Mouse (Mus musculus) kidney, adult 8-10 months (tissue): ENCODE data around the gene Dusp16.

Source experiments
- DNase-seq, 2 experiments: peaks; one replicate each; pipeline ENCODE4 v3.0.0; 2022

Dusp16 gene

DNA sequence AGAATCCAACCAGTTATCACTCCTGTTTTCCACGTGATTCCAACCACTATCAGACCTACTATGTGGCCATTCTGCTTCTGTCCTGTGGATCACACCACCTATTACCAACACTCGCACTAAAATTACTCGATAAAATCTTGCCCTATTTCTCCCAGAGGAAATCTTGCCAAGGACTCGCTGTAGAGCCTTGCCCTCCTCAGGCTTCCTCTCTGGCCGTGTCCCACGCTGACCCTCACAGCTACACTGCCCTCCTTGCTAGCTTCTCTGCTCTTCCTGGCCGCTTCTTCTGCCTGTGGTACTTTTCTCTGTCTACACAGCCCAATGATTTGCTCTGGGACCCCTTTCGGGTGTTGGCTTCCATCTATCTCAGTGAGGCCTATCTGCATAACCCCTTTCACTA lies 59.6 kb downstream of the Dusp16 start:
- no peak for DNase-seq

DNA sequence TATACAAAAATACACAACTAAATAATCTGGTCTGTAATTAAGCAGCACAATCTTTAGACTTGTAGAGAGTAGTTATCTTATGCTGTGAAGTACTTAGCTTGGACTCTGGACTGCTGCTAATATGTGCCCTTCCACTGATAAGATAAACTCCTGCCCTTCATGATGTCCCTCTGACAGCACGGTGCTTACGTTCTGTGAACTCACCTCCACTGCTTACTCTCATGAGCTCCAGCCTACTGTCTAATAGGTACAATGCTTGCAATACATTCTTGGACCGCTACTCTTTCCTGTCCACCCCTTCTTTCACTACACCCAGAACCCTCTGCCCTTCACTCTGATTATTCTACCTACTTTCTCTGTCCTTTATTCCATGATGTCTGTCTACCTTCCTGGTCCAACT lies 61.4 kb downstream of the Dusp16 start:
- DNase-seq, result no peak

DNA sequence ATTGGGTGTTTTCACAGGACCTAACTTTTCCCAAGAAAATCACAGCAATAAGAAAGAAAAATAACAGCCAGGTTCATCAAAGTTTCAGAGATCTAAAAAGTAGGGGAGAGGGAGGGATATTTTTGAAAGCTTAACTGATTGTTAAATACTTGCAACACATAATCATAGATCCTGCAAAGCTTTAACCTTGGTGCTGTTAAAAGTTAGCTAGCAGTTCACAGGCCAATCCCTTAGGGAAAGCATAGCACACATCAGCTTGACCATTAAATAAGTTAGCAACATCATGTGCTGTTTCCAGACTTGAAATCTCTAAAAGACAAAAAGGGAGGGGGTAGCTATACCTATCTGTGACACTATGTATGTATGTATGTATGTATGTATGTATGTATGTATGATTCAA lies 67.0 kb downstream of the Dusp16 start:
- peak in 1 of 2 experiments; percentile 62 for DNase-seq

DNA sequence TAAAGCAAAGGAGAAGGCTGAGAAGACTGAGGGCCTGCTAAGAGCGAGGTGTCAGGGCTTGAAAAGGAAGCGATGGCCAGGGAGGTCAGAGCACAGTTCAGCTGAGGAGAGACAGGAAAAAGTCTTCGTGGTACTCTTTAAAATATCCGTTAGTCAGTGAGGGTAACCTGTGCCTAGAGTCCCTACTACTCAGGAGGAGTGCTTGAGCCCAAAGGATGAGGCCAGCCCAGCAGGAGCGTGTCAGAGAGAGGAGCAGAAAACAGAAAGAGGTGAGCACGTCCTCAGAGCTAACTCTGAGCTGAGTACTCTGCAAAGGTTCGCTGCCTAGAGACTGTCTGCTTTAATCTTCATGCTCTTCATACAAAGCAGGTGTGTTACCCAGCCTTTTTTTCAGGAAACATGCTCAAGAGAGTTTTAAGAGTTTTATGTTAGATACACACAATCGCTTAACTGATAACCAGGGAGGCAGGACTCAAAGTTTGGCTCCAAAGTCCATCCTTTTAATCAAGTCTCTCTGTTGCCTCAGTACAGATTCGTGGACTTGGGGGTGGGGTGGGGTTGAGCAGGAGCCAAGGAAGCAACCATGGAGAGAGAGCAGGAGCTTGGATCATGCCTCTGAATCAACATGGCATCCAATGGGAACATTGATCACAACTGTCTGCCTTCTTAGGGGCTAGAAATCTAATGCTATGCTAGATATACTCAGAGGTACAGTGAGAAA lies 68.4 kb downstream of the Dusp16 start:
- peak; percentile 80 to 89 for DNase-seq

DNA sequence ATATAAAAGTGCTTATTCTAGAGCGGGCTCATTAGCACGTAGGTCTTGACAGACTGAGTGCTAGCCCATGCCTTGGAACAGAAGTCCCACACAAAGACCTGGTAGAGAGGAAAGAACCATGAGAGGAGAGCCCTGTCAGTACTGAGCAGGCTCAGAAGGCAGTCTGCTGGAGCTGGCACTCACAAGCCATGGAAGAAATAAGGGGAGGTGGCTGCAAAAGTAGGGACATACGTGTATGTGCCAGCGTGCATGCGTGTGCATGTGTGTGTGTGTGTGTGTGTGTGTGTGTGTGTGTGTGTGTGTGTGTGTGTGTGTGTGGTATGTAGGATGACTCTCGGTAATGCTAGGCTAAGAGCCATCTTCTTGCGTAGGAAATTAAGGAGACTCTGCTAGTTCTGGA lies 69.1 kb downstream of the Dusp16 start:
- DNase-seq, result no peak

DNA sequence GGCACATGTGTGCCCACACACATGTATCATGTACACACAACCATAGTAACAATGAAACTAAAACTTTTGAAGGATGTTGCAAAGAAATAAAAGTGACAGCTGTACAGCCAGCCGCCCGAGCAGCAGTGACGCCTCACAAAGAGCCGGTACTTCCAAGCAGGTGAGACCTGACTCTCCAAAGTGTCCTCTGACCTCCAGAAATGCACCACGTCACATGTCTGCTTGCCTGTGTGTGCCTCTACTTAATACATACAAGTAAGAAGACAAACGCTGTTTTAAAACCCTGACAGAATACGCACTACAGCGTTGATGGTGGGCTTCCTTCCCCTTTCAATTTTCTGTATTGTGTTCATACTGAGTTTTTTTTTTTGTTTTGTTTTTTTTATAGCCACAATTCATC lies 69.5 kb downstream of the Dusp16 start:
- DNase-seq, result no peak

DNA sequence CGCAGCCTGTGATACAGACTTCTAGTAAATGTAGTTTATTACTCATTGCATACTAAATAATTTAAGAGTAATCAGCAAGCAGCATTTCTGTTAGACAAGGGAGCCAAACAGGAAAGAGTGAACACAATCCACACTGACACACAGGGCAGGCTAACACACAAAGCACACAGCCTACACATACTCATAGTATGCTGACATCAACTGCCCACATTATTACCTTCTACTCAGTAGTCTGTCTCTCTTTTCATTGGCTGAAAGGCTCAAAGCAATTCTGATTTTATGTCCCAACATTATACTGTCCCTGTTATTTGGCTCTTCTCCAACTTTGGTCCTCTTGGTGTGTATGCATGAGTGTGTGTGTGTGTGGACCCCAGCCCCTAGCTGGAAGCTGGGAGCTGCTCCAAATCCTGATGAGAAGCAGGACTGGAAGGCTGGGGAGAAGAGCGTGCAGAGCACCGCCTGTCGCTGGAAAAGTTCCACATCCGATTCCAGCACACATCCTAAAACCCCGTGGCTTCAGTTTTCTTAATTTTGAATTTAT lies 70.6 kb downstream of the Dusp16 start:
- no peak for DNase-seq

DNA sequence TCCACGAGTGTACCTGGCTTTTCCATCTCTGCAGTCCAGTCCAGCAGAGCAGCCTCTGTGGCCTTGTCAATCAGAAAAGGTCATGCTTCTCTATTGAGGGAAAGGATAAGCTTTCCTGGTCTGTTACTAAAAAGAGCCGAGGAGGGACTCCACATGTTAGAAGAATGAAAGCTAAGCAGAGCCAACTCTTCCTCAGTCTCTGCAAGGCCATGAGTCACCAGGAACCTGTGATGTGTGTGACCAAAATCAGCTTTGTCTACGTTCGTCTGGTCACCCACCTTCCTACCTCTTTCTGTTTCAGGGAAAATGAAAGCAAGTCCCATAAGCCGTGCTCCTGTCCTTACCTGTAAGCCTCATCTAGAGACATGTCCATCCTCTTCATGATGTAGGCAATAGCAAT lies 72.3 kb downstream of the Dusp16 start:
- no peak for DNase-seq

DNA sequence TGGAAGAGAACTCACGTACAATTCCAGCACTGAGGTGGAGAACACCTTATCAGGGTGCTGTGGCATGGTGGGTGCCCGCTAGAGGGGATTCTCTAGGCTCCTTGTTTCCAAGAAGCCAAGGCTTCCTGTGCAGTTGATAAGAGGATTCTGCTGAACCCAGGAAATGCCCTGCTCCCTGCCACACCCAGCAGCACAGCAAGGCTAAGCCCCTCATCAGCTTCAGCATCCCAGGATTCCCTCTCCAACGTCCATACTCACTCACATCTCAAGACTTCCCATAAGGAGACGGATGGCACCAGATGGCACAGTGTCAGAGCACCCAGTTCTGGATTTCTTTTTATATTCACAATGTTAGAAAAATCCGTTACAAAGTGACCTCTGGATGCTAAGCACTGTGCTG lies 73.3 kb downstream of the Dusp16 start:
- DNase-seq, result peak in 1 of 2 experiments; percentile 18

DNA sequence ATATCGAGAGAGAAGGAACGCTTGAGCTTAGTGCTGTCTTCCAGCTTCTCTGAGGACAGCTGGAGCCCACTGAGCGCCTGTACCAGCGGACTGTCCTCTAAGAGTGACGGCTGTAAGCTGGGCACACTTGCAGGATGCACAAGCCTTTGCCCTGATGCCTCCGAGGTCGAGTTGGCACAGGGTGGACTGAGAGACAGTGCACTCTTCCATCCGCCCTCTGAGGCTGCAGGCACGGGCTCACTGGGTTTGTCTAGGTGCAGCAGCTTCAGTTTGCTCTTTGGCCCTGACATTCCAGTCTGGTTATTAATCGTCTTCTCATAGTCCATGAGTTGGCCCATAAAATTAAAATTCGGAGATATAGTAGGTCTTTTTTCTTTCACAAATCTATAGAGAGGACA lies 73.8 kb downstream of the Dusp16 start:
- DNase-seq, result peak; percentile 70

DNA sequence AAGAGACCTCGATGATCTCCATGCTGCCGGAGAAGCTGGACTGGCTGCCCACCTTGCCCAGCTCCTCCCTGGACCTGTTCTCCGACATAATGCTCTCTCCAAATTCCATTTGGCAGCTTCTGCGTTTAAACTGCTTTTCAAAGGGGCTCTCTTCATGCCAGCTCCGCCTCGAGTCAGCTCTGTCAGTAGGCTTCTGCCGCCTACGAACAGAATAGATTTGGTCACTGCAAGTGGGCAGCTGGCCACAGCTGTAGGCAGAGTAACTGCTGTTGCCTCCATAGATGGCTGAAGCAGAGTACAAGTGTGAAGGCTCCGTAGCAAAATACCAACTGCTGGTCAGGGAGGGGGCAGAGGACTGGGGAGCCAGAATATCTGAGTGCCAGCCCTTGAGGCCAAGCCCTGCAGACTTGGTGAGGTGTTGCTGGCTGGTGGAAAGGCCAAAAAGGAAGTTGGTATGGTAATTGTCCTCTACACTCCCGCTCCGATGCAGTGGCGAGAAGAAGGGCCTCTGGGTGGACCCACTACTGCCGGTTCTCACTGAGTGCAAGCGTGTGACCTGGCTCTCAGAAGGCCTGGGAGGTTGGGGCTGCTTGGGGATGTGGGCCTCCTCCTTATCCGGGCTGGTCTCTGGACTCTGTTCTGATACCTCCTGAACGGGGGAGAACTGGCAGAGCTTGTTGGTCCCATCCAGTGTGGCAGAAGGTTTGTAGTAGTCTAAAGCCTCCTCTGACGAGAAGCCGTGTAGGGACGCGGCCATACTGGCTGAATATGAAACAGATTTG lies 74.3 kb downstream of the Dusp16 start:
- DNase-seq, result no peak

DNA sequence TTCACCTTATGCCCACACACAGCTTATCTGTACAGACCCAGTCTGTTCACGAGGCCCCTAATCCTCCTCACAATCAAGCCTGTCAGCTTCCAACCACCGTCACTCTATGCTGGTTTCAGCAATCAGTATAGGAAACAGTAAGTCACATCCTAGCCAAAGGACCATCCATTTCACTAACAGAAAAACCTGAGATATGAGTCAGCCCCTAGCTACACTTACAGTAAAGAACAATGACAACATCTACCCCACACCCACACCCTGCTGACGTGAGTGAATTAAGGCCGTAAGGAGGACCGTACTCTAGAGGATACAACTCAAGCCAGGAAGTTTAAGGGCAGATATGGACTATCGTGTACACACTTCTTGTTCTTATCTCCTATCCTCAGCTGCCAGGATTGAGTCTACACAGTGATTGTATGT lies 76.2 kb downstream of the Dusp16 start:
- DNase-seq, result no peak

DNA sequence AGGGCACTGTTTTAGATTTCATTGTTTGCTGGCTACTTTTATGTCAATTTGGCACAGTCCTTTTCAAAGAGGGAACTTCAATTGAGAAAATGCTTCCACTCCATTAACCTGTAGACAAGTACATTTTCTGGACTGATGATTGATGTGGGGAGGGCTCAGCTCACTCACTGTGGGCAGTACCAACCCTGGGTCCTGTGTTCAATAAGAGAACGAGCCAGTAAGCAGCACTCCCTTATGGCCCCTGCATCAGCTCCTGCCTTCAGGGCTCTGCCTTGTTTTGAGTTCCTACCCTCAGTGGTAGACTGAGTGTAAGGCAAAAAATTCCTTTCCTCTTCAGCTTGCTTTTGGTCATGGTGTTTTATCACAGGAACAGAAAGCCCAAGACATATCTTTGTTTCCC lies 78.5 kb downstream of the Dusp16 start:
- no peak for DNase-seq

DNA sequence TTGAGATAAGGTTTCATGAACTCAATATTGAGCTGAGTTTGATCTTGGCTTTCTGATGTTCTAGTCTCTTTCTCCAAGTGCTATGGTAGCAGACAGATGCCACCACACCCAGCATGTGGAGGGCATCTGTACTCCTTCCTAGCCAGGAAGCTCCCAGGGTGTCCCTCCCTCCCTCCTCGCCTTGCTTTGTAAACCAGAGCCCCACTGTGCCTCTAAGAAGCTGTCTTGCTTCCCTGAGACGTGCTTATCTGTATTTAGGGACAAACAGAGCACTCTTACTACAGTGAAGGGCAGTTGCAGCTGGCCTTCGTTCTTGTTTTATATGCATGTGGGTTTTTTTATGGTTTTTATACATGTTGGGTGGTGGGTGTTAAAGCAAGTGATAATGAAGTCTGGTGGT lies 79.1 kb downstream of the Dusp16 start:
- no peak for DNase-seq

DNA sequence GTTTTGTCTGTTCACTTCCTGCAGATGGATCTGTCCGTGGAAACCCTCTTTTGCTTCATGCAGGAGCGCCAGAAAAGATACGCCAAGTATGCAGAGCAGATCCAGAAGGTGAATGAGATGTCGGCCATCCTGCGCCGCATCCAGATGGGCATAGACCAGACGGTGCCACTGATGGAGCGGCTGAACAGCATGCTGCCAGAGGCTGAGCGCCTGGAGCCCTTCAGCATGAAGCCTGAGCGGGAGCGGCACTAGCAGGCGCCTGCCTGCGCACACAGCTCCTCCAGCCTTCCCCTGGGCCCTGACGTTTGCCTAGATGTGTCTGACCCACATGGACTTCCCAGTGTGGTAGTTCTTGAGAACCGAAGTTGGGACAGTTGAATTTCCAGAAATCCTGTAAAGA lies 82.4 kb downstream of the Dusp16 start:
- no peak for DNase-seq

DNA sequence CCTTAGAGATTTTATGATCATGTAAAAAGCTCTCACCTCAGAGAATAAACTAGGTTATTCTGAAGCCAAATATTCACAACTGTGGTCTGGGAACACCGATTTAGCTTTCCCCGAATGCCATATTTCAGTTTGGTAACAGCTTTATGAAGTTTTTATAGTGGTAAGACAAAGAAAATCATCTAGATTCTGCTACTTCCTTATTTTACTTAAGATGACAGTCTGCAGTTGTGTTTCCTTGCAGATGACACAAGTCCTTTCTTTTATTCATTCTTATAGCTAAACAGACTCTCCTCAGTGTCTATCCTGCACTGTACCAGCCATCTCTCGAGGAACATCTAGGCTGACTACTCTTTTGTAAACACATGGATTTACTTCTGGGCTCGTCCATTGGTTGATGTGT lies 86.0 kb downstream of the Dusp16 start:
- no peak for DNase-seq

DNA sequence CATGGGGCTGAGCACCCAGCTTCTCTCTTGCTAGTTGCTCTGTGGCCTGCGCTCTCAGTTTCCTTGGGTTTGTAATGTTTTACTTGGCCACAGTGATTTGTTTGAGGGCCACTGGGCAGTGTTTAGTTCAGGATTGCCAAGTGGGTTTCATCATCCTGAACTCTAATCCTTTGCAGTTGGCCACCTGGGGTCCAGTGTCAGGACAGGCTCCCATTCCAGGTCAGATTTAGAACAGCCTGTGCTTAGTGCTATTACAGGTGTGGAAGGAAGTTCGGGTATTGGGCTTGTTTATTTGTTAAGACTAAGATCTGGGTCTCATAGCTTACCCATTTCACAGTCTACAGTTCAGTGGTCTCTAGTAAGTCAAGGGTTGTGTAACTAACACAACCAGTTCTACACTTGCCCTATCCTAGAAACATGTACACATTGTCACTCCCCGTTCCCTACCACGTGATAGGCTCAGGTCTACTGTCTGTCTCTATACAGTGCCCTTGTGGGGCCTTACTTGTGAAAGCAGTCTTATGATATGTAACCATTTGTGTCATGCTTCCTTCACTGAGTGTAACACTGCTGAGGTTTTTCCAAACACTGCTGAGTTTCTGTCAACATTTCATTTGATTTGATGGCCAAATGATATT lies 89.3 kb downstream of the Dusp16 start:
- DNase-seq, result peak; percentile 53 to 68

DNA sequence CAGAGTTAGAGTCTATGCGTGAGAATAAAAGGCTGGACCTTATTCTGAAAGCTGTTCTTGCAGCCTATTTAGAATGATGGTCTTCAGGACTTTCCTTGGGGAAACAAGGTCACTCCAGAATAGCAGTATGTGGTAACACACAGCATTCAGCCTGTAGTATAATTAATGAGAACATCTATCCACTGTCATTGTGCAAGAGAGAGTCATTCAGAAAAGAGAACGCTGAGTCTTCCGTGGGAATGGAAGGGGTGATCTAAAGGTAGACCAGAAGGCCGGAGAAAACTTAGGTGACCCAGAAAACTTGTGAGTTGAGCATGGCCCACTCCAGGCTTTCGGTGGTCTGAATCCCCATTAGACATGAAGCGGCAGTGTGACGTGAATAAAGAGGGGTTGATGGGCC lies 90.2 kb downstream of the Dusp16 start:
- no peak for DNase-seq

DNA sequence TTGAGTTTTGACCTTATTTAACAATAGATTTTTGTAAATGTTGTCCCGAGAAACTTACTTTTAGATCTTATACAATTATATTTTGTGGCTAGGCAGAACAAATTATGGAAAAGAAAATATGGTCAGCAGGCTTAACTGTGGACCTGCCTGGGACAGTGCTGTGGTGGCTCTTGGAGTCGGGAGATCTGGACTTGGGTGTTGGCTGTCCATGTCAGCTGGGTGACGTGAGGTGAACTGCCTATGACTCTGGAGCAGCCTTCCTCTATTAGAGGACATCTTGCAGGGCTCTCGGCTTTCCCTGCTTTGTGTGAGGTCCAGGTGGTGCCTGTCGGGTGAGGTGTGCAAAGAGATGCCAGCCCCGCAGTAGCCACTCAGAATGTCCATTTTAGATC lies 91.2 kb downstream of the Dusp16 start:
- DNase-seq, result no peak

DNA sequence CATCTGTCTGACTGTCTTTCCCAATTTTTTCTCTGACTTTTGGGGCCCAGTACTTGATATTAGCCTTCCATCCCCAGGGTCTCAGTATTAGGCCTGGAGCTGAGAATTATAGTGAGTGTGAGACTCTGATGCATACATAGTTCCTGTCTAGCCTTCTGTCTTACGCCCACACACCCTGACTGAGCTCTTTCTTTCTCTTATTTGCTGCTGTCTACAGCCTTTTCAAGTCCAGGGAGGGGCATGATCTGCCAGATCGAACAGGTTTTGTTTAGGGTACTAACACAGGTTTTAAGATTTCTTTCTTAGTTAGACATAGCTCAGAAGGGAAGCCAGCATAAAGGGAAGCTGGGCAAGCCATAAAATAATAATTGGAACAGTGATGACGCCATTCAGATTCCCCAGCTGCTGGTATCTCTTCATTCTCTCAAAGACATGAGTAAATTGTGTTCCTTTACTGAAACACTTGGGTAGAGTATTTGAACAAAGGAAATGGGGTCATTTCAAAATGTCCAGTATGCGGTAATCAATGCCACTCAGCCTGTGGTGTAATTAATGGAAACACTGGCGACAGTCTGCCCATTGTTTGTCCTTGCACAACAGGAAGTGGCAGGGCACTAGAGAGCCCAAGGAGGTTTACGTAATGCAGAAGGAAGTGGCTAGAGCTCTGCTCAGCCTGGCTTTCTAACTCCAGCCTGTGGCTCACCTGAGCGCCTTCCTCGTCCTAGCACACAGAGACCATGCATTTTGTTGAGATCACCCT lies 91.8 kb downstream of the Dusp16 start:
- peak in 1 of 2 experiments; percentile 34 for DNase-seq

DNA sequence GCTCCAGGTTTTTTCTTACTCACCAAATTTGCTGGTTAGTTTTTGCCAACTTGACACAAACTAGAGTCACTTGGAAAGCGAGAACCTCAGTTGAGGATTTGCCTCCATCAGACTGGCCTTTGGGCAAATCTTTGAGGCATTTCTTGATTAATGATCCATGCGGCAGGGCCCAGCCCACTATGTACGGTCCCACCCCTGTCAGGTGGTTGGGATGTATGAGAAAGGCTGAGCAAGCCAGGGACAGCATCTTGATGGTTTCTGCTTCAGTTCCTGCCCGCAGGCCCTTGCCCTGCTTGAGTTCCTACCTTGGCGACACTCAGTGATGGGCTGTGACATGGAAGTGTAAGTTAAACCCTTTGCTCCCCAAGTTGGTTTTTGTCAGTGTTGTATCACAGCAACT lies 94.2 kb downstream of the Dusp16 start:
- no peak for DNase-seq

DNA sequence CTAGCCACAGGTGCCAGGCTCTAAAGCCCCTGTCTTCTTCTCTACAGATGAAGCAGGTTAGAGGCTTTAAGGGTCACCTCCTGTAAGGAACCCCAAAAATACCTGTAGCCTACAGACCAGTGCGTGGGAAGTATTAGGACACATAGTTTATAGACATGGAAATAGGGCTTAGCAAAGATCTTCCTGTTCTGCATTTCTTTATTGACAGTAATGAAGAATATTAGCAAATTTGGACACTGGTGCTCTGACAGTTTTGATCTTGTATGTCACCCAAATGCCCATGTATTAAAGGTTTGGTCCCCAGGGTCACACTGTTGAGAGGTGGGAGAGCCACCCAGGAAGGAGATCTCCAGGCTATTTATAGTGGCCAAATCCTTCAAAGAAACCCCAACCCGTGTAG lies 95.9 kb downstream of the Dusp16 start:
- no peak for DNase-seq

DNA sequence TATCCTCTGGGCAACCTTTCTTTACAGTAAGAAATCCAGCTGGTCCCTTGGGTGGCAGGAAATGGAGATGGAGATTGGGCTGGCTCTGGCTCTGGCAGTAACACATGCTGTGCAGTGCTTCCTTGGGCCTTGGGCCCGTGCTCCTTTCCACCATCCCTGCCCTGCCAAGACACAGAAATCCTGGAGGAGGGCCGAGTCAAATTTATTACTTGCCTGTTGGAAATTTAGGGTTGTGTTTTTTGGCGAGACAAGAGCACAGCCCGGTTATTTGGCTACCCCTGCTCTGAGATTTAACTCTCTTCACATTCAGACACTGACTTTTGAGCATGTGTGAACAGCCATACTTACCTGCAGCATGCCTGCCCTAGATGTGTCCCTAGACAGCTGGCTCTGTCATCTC lies 96.3 kb downstream of the Dusp16 start:
- peak in 1 of 2 experiments; percentile 16 for DNase-seq
